Mouse (Mus musculus): ENCODE results near the gene Ndufaf3.
A peak's percentile ranks its signal among the peaks of the same experiment; 100 is the strongest.

Ndufaf3 gene

GRCm38 (mm10) chr9:108517931-108518332, 49.3 kb downstream of the Ndufaf3 start:
- peak; percentile 44 to 55 for DNase-seq (ENCODE audit: low spot score in 2 of 2)

- DNase-seq (ENCODE audit: low spot score in 2 of 2): peak; percentile 82 to 89
These were observed 49.8 kb downstream of the Ndufaf3 start for GRCm38 (mm10) chr9:108517253-108517930.

GRCm38 (mm10) chr9:108516380-108517251, 50.6 kb downstream of the Ndufaf3 start, which contains the start of gene Qrich1:
Qrich1 (plus strand) TSS chr9:108516806.
- peak; percentile 94 to 96 for DNase-seq (ENCODE audit: low spot score in 2 of 2)

Measured in right cerebral cortex, adult 2 months (tissue).